Mouse (Mus musculus) kidney, adult 2 months (tissue): ENCODE measurements around the gene B4galnt3. TPM values are rescaled to one million over a fixed set of nuclear protein-coding genes. Genes with fewer than 3 reads are reported as not detected.

Experiments
- DNase-seq: peaks from one replicate; pipeline ENCODE4 v3.0.0; 2021
- H3K27ac ChIP-seq: fragments of 200-500 bp; 2 replicates; pipeline ENCODE4 v1.5.1; 2012; ENCODE audit warnings: low read depth, low read length, control low read depth, inconsistent platforms; ENCODE audit not compliant: insufficient read depth
- H3K27me3 ChIP-seq: fragments of 200-500 bp; replicated peaks from 2 replicates; pipeline ENCODE4 v1.6.1; 2012; ENCODE audit warnings: mild to moderate bottlenecking, moderate library complexity, low read length, inconsistent platforms; ENCODE audit not compliant: control insufficient read depth, insufficient read depth
- H3K36me3 ChIP-seq: fragments of 200-500 bp; 2 replicates; pipeline ENCODE4 v1.6.1; 2012; ENCODE audit warnings: mild to moderate bottlenecking, moderate library complexity, low read length, inconsistent platforms; ENCODE audit not compliant: control insufficient read depth, insufficient read depth
- H3K4me1 ChIP-seq: fragments of 200-500 bp; 2 replicates; pipeline ENCODE4 v1.6.1; 2011; ENCODE audit warnings: low read length; ENCODE audit not compliant: control insufficient read depth, insufficient read depth
- H3K4me3 ChIP-seq: fragments of 200-500 bp; 2 replicates; pipeline ENCODE4 v1.5.1; 2011; ENCODE audit warnings: mild to moderate bottlenecking, low read depth, low read length, control low read depth; ENCODE audit not compliant: insufficient read depth
- CTCF ChIP-seq: fragments of 200-500 bp; conservative IDR thresholded peaks from 2 replicates; pipeline ENCODE4 v1.5.1; 2011; ENCODE audit warnings: low read depth, mild to moderate bottlenecking, control low read depth, low read length, moderate library complexity, mixed read lengths; ENCODE audit not compliant: insufficient read depth, insufficient read length
- POLR2A ChIP-seq: fragments of 200-500 bp; IDR thresholded peaks from one replicate; pipeline ENCODE4 v1.6.1; 2011; ENCODE audit warnings: low read depth, low read length, control low read depth
- WGBS: fragments of 180-500 bp; shearing (Covaris S2); methylation state at CpG from one replicate; pipeline ENCODE4 v1.1.7; 2018; 5-methylcytosine and 5-hydroxymethylcytosine counted together
- polyA plus RNA-seq: library from polyadenylated mRNA; depleted of rRNA; stranded (reverse); fragments of >200 nt; gene quantifications from 2 replicates; pipeline ENCODE4 v1.2.3, GENCODE M21; 2012

B4galnt3 gene
- polyA plus RNA-seq, 1 experiment, result 28.9 TPM

DNA sequence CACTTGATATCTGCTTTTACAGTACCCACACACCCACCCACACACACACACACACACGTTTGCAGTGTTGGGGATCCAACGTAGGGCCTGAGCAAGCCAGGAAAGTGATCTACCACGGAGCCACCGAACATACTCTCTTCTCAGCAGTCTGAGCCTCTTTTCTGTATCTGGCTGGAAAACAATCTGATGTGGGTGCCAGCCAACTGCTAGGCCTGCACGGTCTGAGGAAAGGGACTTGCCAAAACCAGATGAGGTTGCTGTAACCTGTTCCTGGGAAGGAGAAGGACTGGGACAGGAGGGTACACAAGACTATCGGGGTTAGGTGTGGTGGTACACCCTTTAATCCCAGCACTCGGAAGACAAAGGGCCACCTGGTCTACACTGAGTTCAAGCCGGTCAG, 51.1 kb downstream of the B4galnt3 start:
- peaks cover 33% of the 10 kb centered on the region for H3K4me1 ChIP-seq
- WGBS, result 31% methylated on average over 8 of the region's 8 CpGs
- TF ChIP-seq CTCF, result no peak
- TF ChIP-seq POLR2A, result no peak
- DNase-seq, result peak; percentile 58
- H3K4me3 ChIP-seq, result no peak overlapping the region
- H3K27ac ChIP-seq, result peak overlapping the region; percentile 90
- no peaks in the 10 kb centered on the region for H3K27me3 ChIP-seq
- no peaks in the 10 kb centered on the region for H3K36me3 ChIP-seq

DNA sequence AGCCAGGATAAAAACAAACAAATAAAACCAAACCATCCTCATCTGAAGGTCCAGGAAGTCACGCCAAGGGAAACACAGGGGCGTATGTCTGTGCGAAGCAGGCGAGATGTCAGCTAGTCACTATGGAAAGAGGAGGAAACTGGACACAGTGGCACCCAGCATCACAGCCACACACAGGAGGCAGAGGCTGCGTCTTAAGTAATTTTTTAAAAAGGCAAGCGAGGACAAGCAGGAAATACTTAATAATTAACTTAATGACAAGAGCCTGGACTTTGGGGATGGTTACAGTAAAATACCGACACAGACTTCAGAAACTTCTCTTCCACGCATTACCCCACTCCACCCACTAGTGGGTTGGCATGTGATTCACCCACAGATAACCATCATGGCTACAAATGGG, 51.8 kb downstream of the B4galnt3 start:
- no peaks in the 10 kb centered on the region for H3K27me3 ChIP-seq
- no peak for TF ChIP-seq CTCF
- TF ChIP-seq POLR2A, result no peak
- peak; percentile 69 for DNase-seq
- H3K36me3 ChIP-seq, result no peaks in the 10 kb centered on the region
- H3K4me1 ChIP-seq, result peaks cover 33% of the 10 kb centered on the region
- H3K27ac ChIP-seq, result peak overlapping the region; percentile 90
- H3K4me3 ChIP-seq, result peak overlapping the region; percentile 23; the same call in 1 of the 2 replicates
- WGBS, result 19% methylated on average over 8 of the region's 8 CpGs

DNA sequence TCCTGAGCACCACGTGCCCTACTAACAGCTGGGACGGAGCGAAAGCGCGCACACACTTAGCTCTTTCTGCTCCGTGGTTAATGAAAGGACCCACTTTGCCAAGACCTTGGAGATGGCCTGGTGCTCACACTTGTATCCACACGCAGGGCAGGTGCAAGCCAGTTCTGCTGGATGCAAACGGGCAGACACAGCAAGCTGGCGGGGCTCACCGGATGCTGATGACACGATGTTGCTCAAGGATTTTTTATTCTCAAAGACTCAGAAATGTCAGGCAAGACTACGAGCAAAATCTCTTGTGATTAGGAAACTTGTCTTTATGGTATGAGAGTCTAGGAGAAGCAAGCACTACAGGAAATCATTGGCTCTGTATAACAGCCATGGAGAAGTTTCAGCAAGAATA, 52.9 kb downstream of the B4galnt3 start:
- no peak for TF ChIP-seq POLR2A
- TF ChIP-seq CTCF, result no peak
- 77% methylated on average over 12 of the region's 12 CpGs for WGBS
- peaks cover 33% of the 10 kb centered on the region for H3K4me1 ChIP-seq
- peak overlapping the region; percentile 64; the same call in 1 of the 2 replicates for H3K27ac ChIP-seq
- H3K4me3 ChIP-seq, result no peak overlapping the region
- no peak for DNase-seq
- no peaks in the 10 kb centered on the region for H3K36me3 ChIP-seq
- no peaks in the 10 kb centered on the region for H3K27me3 ChIP-seq

DNA sequence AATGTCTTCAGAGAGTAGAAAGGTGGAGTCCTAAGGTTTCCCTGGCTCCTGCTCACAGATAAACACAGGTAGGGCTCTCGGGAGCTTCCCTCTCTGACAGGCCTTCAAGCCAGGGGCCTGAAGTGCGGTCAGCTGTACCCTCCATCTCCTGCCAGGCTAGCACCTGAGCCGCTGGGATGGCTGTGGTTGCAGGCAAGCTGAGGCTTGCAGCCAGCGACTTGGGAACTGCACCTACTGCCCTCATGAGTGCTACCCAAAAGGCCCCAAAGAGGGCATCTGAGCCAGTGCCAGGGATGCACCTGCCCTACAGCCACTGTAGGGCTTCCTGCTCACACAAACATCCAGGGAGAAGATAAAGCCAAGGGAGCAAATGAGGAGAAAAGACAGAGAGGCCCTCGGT, 53.9 kb downstream of the B4galnt3 start:
- 48% methylated on average over 5 of the region's 5 CpGs for WGBS

DNA sequence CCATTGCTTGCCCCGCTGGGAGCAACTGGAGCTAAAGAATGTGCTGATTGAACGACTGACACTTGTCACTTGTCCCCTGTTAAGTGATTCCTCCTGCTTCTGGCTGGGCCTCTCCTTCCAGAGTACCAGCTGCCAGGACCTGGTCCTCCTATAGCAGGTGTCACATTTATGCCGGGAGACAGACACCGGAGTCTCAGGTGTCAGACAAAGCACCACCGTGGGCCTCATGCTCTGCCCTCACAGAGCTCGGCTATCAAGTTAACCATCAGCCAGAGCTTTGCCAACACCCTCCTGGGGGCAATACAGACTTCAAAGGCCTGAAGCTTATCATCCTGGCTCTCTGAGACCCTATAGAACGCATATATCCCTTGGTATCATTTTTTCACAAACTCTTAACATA, 58.5 kb downstream of the B4galnt3 start:
- no peaks in the 10 kb centered on the region for H3K36me3 ChIP-seq
- TF ChIP-seq POLR2A, result no peak
- TF ChIP-seq CTCF, result no peak
- no peak overlapping the region for H3K4me3 ChIP-seq
- no peak overlapping the region for H3K27ac ChIP-seq
- no peak for DNase-seq
- peaks cover 14% of the 10 kb centered on the region; the same call in 1 of the 2 replicates for H3K4me1 ChIP-seq
- 35% methylated on average over 7 of the region's 7 CpGs for WGBS
- no peaks in the 10 kb centered on the region for H3K27me3 ChIP-seq

More for the DNA sequence above, 53.9 kb downstream of the B4galnt3 start:
- Histone ChIP-seq H3K4me1 (peaks cover 36% of the 10 kb centered on the region), H3K27me3 (no peaks in the 10 kb centered on the region), H3K27ac (peak overlapping the region; percentile 56), H3K4me3 (no peak overlapping the region), H3K36me3 (no peaks in the 10 kb centered on the region)
- no peak for TF ChIP-seq CTCF
- no peak for TF ChIP-seq POLR2A
- peak; percentile 63 for DNase-seq

DNA sequence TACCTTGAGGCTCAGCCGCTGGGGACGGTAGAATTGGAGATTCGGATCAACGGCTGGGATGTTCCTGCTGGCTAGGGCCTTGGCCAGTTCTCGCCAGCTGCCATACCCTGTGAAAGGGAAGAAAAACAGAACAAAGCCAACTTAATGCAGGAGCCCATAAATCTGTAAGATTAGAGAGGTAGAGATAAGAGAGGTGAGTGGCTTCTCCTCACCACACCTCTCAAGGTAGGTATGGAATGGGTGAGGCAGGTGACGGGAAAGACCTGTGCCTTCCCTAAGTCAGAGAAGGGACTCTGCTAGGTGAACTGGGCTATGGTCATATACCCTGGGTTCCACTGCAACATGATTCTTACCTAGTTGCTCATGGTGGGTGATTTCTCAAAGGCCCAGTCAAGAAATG, 61.5 kb downstream of the B4galnt3 start:
- Histone ChIP-seq H3K27me3 (no peaks in the 10 kb centered on the region), H3K27ac (no peak overlapping the region), H3K36me3 (no peaks in the 10 kb centered on the region), H3K4me3 (no peak overlapping the region), H3K4me1 (peaks cover 3% of the 10 kb centered on the region; the same call in 1 of the 2 replicates)
- DNase-seq, result no peak
- 90% methylated on average over 6 of the region's 6 CpGs for WGBS
- TF ChIP-seq CTCF (no peak), POLR2A (no peak)

DNA sequence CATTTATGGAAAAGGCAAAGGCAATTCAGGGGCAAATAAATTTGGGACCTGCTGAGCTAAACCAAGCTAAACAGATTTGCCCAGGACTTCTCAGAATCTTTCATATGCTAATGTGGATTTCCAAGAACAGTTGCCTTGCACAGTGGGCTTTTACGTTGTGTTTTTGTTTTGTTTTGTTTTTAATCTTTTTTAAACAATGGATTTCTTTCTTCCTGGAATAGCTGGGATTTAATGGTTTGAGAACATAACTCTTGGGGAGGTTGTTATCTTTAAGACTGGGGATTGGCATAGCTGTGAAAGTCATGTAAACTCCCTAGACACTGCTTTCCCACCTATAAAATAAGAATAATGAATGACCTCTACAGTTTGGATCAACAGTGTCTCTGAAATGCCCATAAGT, 63.9 kb downstream of the B4galnt3 start:
- Histone ChIP-seq H3K27ac (no peak overlapping the region), H3K36me3 (no peaks in the 10 kb centered on the region), H3K4me3 (no peak overlapping the region), H3K27me3 (no peaks in the 10 kb centered on the region), H3K4me1 (no peaks in the 10 kb centered on the region)
- WGBS, result 39% methylated on average over 1 of the region's 1 CpGs
- TF ChIP-seq POLR2A (no peak), CTCF (no peak)
- DNase-seq, result no peak
